Mouse (Mus musculus) CH12.LX (cell line): Measurements from ENCODE around the gene Evx2.

Source experiments
- EP300 ChIP-seq: IDR thresholded peaks from 2 replicates; pipeline ENCODE4 v1.6.1; 2011; ENCODE audit warnings: low read length, improper control_type of control experiment
- POLR2AphosphoS2 ChIP-seq: IDR thresholded peaks from 2 replicates; pipeline ENCODE4 v1.6.1; 2011; ENCODE audit warnings: low read depth, low read length, improper control_type of control experiment
- TBP ChIP-seq: conservative IDR thresholded peaks from 2 replicates; pipeline ENCODE4 v1.6.1; 2011; ENCODE audit warnings: low read depth, low read length, improper control_type of control experiment
- USF1 ChIP-seq: IDR thresholded peaks from 2 replicates; pipeline ENCODE4 v1.6.1; 2014; ENCODE audit warnings: low read depth, mild to moderate bottlenecking, inconsistent platforms, low read length, improper control_type of control experiment
- ZMIZ1 ChIP-seq: IDR thresholded peaks from 2 replicates; pipeline ENCODE4 v1.6.1; 2012; ENCODE audit warnings: low read depth, mild to moderate bottlenecking, inconsistent platforms, low read length, improper control_type of control experiment

DNA sequence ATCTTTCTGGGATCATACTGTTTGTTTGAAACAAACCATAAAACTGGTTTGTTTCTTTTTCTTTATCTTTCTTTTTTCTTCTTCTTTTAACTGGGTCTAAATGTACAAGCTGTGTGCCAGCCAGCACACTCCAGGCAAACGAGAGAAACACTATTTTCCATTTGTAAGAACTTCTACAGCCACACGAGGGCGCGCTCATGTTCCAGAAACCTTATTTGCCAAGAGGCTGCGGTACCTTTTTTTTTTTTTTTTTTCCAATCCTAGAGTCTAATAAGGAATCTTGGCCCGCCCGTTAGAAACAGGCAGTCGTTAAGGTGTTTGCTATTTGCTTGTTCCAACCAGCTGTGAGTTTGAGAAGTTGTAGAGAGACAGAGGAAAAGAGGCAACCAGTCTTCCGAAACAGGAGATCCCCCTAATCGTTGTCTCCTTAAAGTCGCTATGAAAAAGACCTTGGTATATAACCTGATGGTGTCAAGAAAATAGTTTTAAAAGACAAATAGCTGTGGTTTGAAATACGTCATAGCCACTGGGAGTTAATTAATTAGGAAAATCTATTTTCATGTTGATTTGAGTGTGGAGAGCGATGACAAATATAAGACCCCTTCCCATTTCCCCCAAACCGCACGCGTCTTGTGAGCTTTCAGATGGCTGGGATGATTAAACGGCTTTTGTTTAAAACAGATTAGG, 27.1 kb upstream of the Evx2 start:
- TF ChIP-seq POLR2AphosphoS2 (no peak), ZMIZ1 (no peak), EP300 (no peak), USF1 (no peak), TBP (no peak)
